Mouse (Mus musculus) telencephalon, adult 2 months (tissue): ENCODE measurements around the gene Tgm2.

Source experiments
- DNase-seq: peaks from one replicate; pipeline ENCODE4 v3.0.0-alpha.2; 2011; ENCODE audit warnings: low read depth, low spot score

Tgm2 gene

DNA sequence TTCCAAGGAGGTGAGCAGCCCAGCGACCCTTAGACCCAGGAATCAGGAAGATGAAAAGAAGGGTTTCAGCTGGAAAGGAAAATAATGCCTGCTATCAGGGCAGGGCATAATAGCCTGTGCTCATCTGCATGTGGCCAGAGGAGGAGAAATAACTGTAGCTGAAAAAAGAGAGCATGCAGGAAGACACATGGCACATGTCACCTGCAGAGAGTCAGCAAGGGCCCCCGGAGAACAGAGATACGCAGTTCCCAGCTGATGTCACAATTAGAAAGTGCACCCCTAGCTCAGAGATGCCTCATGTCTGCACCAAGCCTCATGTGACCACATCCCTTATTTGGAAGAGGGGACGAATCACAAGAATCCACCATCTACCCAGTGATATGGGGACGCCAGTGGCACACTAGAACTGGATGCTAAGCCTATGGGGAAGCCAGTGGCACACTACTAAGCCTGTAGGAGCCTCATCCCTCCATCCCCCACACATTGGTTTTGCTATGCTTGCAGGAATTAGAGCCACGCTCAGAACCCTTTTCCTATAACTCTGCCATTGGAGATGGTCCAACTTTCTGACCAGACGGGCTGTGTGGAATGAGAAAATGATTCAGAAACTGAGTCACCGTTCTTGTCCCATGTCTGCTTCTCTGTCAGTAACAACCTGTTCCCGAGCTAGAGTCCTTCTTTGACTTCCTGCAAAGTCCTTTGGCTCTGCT lies 21.4 kb upstream of the Tgm2 start:
- no peak for DNase-seq

DNA sequence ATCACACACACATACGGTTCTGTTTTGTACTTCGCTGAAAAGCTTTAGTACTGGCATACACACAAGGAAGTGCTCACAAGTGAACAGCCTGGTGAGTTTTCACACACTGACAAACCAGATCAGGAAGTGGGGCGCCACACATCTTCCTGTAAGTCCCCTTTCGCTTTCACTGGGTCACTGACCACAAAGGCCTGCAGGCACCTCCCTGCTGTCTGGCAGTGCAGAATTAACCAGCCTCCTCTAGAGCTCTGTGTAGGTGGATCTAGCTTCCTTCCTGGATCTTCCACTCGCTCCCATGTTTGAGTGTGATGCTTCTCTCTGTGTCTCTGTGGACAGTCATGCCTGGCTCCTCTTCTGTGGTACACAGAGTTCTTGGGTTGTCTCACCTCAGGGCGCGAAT lies 20.4 kb upstream of the Tgm2 start:
- peak; percentile 29 for DNase-seq

DNA sequence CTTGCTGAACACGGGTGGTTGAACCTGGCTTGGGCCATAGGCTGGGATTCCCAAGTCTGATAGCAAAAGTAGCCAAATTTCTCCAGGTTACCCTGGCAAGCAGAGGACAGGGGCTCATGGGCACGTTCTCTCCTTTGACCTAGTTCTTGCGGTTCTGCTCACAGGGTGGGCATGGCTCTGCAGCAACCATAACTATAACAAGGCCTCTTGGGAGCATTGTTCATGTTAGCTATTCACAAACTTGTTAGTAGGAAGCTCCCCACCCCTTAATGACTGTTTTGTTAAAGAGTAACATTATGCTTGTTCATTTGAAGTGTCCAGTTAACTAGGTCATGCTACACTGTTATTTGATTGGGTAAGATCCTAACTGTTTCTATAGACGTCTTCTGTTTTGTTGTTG lies 19.5 kb upstream of the Tgm2 start:
- DNase-seq, result no peak

DNA sequence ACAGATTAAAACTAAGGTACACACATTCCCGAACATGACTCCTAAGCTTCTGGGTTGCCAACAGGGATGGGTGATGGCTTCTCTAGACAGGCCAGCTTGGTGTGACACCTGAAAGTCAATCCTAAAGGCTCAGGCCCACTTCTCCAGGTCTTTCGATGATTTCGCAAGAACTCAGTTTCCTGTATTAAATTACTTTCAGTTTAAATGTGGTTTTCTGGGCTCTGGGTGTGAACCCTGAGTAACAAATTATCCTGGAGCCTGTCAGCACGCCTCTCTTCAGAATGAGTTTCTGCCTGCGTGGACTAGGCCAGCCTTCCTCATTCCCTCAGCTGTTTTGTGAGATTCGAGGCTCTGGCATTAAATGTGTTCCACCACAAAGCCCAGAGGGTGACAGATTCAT lies 16.8 kb upstream of the Tgm2 start:
- no peak for DNase-seq

DNA sequence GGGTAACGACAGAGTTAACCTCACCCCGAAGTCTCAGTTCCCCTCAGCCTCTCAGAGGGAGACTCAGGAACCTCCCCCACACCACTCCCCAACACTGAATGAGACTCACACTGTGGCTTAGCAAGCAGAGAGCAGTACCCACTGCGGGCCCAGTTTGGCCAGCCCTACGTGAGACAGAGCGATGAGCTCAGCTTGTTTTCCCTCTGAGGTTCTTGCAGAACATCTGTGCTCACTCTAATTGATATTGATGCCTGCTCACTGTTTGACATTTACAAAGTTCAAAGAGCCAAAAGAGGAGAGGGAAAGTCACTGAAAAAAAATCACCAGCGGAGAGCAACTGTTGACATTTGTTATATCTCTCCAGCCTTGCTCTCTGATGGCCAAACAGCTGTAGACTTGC lies 15.5 kb upstream of the Tgm2 start:
- DNase-seq, result no peak

DNA sequence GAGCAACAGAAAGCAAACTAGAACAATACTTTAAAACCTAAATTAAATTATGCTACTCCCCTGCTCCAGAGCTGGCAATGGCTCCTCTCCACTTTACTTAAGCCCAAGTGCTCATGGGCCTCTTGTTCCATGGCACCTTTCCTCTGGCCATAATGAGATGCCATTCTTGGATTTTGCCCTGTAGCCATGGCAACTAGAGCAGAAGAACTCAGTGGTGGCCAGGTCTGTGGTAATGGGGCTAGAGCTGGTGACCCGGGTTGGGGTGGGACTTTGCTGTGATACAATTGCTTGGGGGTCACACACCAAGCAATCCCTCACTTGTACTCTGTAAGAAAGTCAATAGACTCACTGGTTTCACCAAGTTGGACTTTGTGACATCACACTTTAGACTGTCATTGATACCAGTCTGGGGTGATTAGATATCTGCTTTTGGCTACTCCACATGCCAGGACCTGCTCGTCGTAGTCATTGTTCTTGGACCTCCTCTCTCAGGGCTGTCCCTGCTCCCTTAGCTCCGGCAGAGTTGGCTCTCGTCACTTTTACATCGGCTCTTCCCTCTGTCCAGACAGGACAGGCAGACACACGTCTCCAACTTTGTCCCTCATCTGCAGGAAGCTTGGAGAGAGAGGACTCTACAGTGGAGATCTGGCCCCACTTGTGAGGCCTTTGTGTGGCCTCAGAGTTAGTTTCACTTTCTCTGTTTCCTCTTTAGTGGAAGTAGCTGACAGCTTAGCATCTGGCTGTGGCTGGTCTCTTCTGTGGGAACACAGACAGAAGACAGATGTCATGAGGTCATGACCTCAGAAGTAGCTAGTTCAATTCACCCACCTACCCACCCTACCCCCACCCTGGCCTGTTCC lies 13.4 kb upstream of the Tgm2 start:
- no peak for DNase-seq

DNA sequence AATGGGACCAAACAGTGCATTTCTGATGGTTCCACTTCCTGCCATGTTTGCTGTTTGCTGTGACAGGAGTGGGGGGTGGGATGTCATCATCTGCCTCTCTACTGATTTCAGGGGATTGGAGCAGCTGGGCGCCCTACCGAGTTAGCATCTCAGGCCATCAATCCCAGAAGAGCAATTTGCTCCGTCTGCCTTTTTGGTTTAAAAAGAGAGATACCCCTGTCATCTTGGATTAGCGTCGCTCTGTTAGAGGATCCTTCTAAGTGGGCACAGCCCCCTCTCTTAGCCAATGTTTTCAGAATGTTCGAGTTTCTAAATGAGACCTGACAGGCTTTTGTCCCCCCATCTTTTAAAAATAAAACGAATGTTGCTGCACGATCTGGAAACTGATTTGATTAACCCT lies 11.4 kb upstream of the Tgm2 start:
- no peak for DNase-seq

DNA sequence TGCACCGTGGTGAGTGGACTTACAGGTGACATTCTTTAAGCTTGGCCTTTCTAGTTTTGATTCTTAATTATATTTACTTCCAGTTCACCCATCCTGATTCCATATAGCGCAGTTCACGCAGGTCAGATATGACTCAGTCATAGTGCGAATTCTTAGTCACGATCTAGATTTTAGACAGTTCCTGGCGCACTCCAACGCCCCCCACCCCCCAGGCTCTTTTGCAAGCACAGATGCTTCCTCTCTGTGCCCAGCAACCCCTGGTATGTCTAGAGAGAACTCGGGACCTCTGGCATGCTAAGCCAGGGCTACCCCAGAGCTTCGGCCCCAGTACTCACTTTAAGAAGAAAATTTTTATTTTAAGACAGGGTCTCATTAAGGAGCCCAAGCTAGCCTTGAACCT lies 10.3 kb upstream of the Tgm2 start:
- DNase-seq, result no peak

DNA sequence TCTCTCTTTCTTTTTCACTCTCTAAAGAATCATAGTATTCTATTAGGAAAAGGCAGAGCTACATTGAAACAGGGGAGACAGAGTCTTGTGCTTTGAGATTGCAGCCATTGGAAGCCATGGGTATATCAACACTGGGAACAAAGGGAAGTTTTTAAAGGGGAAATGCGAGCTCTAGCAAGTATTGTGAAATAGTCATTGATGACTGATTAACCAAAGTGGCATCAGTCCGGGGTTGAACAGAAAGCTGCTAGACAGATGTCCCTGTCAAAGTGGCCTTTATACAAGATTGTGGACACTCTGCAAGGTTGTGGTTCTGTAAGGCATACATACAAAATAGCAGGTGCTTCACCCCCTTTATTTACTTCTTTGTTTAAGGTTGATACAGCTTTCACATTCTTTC lies 9.4 kb upstream of the Tgm2 start:
- no peak for DNase-seq

DNA sequence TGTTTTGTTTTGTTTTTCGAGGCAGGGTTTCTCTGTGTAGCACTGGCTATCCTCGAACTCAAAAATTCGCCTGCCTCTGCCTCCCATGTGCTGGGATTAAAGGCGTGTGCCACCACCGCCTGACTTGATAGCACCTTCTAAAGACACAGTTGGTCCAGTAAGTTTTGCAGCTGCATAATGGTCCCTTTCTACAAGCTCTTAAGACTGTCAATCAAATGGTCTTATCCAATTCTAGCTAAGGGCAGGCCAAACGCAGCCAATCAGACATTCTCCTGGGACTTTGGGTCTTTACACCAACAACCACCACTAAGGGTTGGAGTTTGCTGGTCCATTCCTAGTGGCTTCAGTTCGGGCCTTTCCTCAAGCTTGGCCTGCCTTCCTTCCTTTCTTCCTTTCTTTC lies 8.9 kb upstream of the Tgm2 start:
- no peak for DNase-seq

DNA sequence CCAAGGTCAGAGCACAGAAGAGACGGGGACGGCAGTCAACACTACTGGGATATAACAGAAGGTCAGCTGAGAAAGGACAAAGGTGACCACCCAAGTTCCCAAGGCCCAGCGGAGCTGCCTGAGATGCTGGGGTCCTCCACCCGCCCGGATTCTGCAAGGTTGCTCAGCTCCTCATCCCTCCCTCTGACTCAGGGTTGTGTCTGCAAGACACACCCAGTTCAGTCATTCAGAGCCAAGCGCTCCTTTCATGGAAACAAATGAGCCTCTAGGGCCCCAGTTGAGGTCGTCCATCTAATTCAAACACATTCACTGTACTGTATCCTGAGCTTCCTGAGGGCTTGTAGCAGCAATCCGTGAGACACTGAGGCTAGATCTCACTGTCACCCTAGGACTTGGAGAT lies 8.4 kb upstream of the Tgm2 start:
- DNase-seq, result no peak

DNA sequence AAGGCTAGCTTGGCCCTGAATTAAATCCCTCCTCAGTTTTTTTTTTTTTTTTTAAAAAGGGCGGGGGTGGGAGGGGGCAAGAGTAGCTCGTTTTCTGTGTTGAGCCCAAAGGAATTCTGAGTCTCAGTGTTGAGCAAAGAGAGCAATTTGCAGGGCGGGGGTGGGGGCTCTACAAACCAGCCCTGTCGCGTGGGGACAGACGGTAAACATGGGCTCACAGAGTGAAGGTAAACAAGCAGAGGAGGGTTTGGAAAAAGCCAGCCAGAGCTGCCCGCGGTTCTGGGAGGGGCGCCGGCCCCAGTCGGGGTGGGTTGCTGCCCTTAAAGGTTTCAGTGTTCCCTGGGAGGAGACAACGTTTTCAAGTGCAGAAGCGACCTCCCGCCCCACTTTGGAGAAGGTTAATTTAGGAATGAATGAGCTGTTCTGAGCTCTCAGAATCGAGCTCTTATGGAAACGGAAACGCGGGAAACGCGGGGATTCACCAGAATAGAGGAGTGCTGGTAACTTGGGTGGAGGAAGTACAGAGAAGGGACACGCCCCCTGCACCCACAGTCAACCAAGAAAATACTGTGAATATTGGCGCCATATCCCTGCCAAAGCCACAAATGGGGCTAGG lies 7.6 kb upstream of the Tgm2 start:
- no peak for DNase-seq

DNA sequence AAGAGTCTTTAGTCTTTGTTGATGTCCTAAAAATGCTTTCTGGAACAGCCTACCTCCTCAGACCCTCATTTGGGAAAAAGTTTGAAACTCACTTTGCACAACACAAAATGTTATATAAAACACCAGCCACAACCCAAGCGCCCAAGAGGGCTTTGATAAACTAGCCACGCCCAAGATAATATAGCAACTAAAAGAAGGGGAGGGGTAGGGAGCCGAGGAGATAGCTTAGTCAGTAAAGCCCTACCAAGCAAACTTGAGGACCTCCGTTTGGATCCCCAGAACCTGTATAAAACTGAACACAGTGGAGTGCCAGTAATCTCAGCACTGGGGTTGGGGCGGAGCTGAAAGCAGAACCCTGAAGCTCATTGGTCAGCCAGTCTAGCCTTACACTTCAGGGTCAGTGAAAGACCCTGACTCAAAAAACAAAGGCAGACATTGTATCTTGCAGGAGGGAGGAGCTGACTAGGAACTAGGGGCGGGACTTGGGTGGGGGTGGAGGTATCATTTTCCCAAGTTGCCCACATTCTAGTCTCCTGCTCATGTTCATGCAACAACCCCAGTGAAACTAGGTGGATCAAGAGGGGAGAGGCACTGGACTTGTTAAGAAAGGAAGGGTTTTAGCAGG lies 6.6 kb upstream of the Tgm2 start:
- DNase-seq, result no peak

DNA sequence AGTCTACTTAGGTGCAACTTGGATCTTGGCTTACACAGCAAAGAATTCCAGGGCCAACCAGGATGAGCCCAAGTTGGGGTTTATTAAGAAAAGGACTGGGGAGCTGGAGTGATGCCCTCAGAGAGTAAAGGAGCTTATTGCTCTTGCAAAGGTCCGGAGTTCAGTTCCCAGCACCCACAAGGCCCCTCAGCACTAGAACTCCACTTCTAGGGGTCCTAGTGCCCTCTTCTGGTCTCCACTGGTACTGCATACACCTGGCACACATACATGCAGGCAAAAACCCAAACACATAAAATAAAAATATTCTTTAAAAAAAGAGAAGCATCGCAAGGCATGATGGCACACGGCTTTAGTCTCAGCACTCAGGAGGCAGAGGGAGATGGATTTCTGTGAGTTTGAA lies 4.8 kb upstream of the Tgm2 start:
- DNase-seq, result no peak

DNA sequence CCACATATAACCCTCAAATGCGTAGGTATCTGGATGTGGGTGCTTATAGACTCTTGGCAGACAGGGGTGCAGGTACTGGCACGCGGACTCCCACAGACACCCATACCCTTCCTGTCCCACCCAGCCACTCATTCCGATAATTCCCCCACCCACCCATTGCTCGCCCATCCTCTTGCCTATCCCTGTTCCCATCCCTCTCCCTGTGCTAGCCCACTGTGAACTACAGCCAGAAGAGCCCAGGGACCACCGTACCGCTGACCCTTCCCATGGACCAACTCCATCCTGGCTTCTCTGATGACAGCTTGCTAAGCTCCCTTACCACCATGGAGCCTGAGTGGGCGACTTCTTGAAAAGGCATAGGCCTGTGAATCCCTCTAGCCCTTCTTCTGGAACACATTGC lies 735 bp upstream of the Tgm2 start:
- DNase-seq, result no peak

DNA sequence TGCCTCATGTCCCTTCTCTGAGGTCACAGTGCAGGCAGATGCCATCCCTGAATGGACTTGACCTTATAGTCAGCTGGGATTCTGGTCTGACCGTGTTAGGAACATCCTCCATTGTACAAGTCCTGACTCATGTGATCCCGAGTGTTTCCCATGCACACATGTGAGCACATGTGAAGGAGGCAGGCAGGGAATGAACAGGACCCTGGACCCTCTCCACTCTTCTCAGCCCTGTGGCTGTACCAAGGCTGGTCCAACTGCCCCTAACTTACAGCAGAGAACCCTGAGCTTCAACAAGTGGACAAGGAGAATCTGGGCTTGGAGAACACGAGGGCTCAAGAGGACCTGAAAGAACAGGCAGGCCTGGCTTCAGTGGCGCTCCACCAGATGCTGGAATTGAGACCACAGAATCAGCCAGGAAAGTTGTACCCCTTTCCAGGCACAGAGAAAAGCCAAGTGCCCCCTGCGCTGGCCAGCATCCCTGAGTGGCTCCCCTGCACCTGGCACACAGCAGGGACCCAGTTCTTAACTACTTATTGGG lies 639 bp downstream of the Tgm2 start:
- no peak for DNase-seq

DNA sequence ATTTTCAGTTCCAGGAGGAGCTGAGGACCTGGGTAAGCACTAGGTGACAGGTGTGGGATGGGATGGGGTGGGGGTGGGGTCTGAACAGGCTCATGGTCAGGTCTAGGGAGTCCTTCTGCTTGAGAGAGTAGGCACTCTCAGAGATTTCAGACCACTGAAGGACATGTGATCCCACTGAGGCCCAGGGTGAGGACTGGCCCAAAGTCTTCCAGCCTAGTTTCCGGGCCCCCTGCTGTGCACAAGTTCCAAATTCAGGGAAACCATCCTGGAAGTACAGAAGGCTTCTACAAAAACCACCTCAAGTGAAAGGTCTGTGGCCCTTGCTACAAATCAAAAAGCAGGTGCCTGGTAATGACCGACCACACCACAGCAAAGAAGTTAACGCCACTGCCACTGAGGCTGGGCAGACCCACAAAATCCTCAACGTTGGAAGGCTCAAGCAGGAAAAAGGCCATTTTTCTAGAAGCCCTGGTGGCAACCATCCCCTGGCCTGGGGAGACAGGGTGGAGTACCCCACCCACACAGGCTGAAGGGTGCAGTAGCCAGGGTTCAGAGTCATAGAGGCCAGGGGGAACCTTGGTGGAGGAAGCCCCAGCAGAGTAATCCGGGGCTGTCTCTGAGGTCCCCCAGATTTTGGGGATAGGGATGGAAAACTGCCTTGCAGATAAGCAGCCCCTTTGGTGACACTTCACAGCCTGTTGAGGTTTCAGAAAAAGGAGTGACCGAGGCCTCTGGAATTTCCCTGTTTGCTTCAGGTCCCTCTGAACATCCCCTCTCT lies 1.3 kb downstream of the Tgm2 start:
- no peak for DNase-seq

DNA sequence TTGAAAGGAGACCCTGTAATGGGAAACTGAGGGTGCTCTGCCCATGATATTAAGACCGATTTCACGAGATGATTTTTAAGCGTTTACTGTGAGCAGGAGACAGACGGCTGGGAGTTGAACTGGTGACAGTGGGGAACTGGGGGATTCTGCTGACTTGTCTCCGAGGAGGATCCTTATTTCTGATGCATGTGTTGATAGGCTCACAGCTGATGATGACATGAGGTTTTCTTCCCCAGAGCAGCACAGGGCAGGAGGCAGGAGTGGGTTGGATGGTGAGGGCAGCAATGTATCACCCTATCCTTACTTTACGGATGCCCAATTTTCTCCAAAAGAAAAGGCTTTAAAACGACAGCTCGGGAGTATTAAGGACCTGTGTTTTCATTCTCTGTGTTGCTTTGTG lies 2.0 kb downstream of the Tgm2 start:
- no peak for DNase-seq

DNA sequence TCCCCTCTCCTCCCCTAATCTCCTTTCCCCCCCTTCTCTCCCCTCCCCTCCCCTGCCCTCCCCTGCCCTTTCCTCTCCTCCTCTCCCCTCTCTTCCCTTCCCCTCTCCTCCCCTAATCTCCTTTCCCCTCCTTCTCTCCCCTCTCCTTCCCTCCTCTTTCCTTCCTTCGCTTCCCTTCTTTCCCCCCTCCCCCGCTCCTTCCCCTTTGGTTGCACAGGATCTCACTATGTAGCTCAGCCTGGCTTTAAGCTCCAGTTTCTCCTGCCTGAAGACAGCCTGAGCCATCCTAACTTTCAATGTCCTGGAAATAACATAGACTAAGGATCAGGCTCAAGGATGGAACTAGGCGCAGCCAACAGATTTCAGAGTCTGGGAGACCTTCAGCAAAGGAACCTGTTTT lies 2.4 kb downstream of the Tgm2 start:
- no peak for DNase-seq

DNA sequence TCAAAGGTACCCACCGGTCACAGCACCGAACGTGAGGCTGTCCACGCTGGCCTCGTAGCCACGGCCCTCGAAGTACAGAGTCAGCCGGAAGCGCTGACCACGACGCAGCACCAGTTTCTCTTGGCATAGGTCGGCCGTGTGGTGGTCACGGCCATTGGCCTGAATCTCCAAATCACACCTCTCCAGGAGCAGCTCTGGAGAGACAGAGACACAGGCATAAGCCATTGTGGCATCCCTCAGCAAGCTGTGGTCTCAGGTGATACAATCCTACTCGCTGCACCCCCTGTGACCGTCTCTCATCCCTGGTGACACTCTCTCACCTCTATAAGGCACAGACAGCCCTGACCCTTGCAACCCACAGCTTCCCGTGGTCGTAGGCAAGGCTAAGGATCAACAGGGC lies 3.3 kb downstream of the Tgm2 start:
- DNase-seq, result no peak

DNA sequence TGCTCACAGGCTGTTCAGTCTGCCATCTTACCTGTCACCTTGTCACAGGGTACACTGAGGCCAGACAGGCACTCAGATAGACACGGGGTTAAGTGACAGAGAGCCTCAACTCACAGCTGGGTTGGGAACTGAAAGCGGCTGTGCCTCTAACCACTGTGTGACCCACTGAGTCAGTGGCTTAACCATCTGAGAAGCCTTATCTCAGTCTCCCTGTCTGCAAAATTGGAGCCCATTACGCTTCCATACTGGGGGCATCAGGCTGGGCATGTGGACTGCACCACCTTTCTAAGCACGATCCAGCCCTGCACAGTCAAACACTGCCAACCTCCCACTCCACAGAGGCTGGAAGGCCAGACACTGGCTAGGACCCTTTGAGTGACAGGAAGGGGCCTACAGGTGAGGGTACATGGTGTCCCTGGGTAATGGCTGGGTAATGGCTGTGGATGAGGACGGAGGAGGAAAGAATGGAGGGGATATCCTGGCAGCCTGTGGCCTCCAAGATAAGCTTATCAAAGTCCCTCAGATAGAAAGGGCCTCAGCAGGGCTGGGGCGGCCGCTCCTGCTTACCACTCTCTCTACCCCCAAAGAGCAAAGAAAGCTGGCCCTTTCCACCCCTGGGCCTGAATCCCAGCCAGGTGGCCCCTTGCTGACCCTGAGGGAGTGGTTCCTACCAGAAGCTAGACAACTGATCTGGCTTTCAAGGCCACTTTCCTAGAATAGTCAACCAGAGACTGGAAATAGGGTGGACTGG lies 4.4 kb downstream of the Tgm2 start:
- DNase-seq, result no peak
